Mouse (Mus musculus) brain, embryonic 14.5 days (tissue): ENCODE results near the gene Hist1h2bf.
"Not testable (repeated sequence)": the region's sequence is repeated elsewhere in the genome, so short reads cannot be mapped to it uniquely, and the experiment has no call there.

ENCODE experiments used
- CTCF ChIP-seq: fragments of 200-500 bp; IDR thresholded peaks from 2 replicates; pipeline ENCODE4 v1.5.1; 2012; ENCODE audit warnings: inconsistent platforms, mild to moderate bottlenecking, moderate library complexity, borderline replicate concordance; ENCODE audit not compliant: insufficient read depth, insufficient read length; ENCODE audit errors: extremely low read depth
- POLR2A ChIP-seq: fragments of 200-500 bp; IDR thresholded peaks from 2 replicates; pipeline ENCODE4 v1.6.1; 2012; ENCODE audit warnings: mild to moderate bottlenecking, inconsistent platforms, borderline replicate concordance; ENCODE audit not compliant: poor library complexity, insufficient read depth, insufficient read length, severe bottlenecking; ENCODE audit errors: extremely low read depth

GRCm38 (mm10) chr13:23573898-23574524, at the start of gene Hist1h2bf, which contains the start of gene Hist1h2ad:
- not testable (repeated sequence) for TF ChIP-seq CTCF, POLR2A
